Mouse (Mus musculus) CH12.LX (cell line): ENCODE data around the gene Atn1. TPM values are rescaled to one million over a fixed set of nuclear protein-coding genes. Genes with fewer than 3 reads are reported as not detected.
A peak's percentile ranks its signal among the peaks of the same experiment; 100 is the strongest.

Experiments used
- DNase-seq: peaks from one replicate; pipeline ENCODE4 v3.0.0-alpha.2; 2013; ENCODE audit errors: extremely low read depth
- H3K27ac ChIP-seq: 2 replicates; pipeline ENCODE4 v1.5.1; 2012; ENCODE audit warnings: low read depth, mild to moderate bottlenecking, control low read depth, moderate library complexity; ENCODE audit not compliant: insufficient read depth
- H3K27me3 ChIP-seq: replicated peaks from 2 replicates; pipeline ENCODE3; 2012; ENCODE audit warnings: inconsistent platforms
- H3K36me3 ChIP-seq, 2 experiments: replicated peaks in 1 of 2; 2 replicates each; pipeline versions ENCODE3 to v1.6.1; 2012; ENCODE audit warnings: inconsistent platforms in 1 of 2, low read length in 1 of 2, mild to moderate bottlenecking in 1 of 2, mixed read lengths in 1 of 2, moderate library complexity in 1 of 2; ENCODE audit not compliant: control insufficient read depth in 1 of 2, insufficient read depth in 1 of 2
- H3K4me1 ChIP-seq, 2 experiments: 2 replicates each; pipeline ENCODE4 v1.6.1; 2012; ENCODE audit warnings: inconsistent platforms in 1 of 2, moderate library complexity in 1 of 2; ENCODE audit not compliant: insufficient read depth in 2 of 2, control insufficient read depth in 1 of 2
- H3K4me2 ChIP-seq: 2 replicates; pipeline ENCODE4 v1.6.1; 2012; ENCODE audit warnings: low read depth, mild to moderate bottlenecking, control low read depth; ENCODE audit not compliant: poor library complexity, insufficient read depth, severe bottlenecking
- H3K4me3 ChIP-seq, 3 experiments: fragments of 150-350 bp in 1 of 3; sonication (generic) in 1 of 3; replicated peaks in 1 of 3; 2 replicates each; pipeline versions ENCODE3 to v1.5.1; 2011 to 2012; ENCODE audit warnings: low read depth in 2 of 3, low read length in 2 of 3, mild to moderate bottlenecking in 2 of 3, moderate library complexity in 2 of 3, control low read depth in 1 of 3, improper control_type of control experiment in 1 of 3, inconsistent platforms in 1 of 3, mixed read lengths in 1 of 3; ENCODE audit not compliant: poor library complexity in 1 of 3
- H3K79me2 ChIP-seq: replicated peaks from 2 replicates; pipeline ENCODE4 v1.6.1; 2012; ENCODE audit warnings: mild to moderate bottlenecking, moderate library complexity; ENCODE audit not compliant: control insufficient read depth, poor library complexity, insufficient read depth, severe bottlenecking; ENCODE audit errors: extremely low read depth
- H3K9ac ChIP-seq: 2 replicates; pipeline ENCODE4 v1.6.1; 2012; ENCODE audit warnings: low read depth, mild to moderate bottlenecking, control low read depth, moderate library complexity; ENCODE audit not compliant: insufficient read depth
- H3K9me3 ChIP-seq: replicated peaks from 2 replicates; pipeline ENCODE3; 2012; ENCODE audit warnings: low read length, inconsistent platforms, mixed read lengths
- BHLHE40 ChIP-seq: IDR thresholded peaks from 2 replicates; pipeline ENCODE4 v1.6.1; 2011; ENCODE audit warnings: mild to moderate bottlenecking, low read depth, low read length, improper control_type of control experiment
- CHD2 ChIP-seq: IDR thresholded peaks from 2 replicates; pipeline ENCODE4 v1.6.1; 2011; ENCODE audit warnings: low read length, improper control_type of control experiment
- CTCF ChIP-seq, 2 experiments: IDR thresholded peaks in 1 of 2; conservative IDR thresholded peaks in 1 of 2; 2 replicates each; pipeline ENCODE4 v1.5.1; 2011 to 2012; ENCODE audit warnings: low read depth in 2 of 2, low read length in 2 of 2, improper control_type of control experiment in 1 of 2, inconsistent platforms in 1 of 2, mild to moderate bottlenecking in 1 of 2, moderate library complexity in 1 of 2
- ETS1 ChIP-seq: conservative IDR thresholded peaks from 2 replicates; pipeline ENCODE4 v1.6.1; 2012; ENCODE audit warnings: low read depth, mild to moderate bottlenecking, inconsistent platforms, low read length, improper control_type of control experiment, moderate library complexity
- GABPA ChIP-seq: IDR thresholded peaks from 2 replicates; pipeline ENCODE4 v1.6.1; 2012; ENCODE audit warnings: low read depth, low read length, improper control_type of control experiment, inconsistent platforms; ENCODE audit not compliant: insufficient replicate concordance
- HCFC1 ChIP-seq: IDR thresholded peaks from 2 replicates; pipeline ENCODE4 v1.6.1; 2012; ENCODE audit warnings: low read depth, mild to moderate bottlenecking, inconsistent platforms, low read length, improper control_type of control experiment
- IRF4 ChIP-seq: IDR thresholded peaks from 2 replicates; pipeline ENCODE4 v1.6.1; 2014; ENCODE audit warnings: low read depth, mild to moderate bottlenecking, inconsistent platforms, low read length, improper control_type of control experiment
- KAT2A ChIP-seq: IDR thresholded peaks from 2 replicates; pipeline ENCODE4 v1.6.1; 2012; ENCODE audit warnings: low read length, improper control_type of control experiment, inconsistent platforms; ENCODE audit not compliant: insufficient replicate concordance
- MAFK ChIP-seq: IDR thresholded peaks from 2 replicates; pipeline ENCODE4 v1.6.1; 2011; ENCODE audit warnings: low read length, improper control_type of control experiment; ENCODE audit not compliant: insufficient replicate concordance
- MAX ChIP-seq: IDR thresholded peaks from 2 replicates; pipeline ENCODE4 v1.6.1; 2011; ENCODE audit warnings: low read length, improper control_type of control experiment
- MAZ ChIP-seq: IDR thresholded peaks from 2 replicates; pipeline ENCODE4 v1.6.1; 2012; ENCODE audit warnings: low read depth, mild to moderate bottlenecking, inconsistent platforms, low read length, improper control_type of control experiment, moderate library complexity
- MEF2A ChIP-seq: IDR thresholded peaks from 2 replicates; pipeline ENCODE4 v1.6.1; 2014; ENCODE audit warnings: low read depth, mild to moderate bottlenecking, inconsistent platforms, low read length, improper control_type of control experiment, borderline replicate concordance
- MXI1 ChIP-seq: IDR thresholded peaks from 2 replicates; pipeline ENCODE4 v1.6.1; 2011; ENCODE audit warnings: mild to moderate bottlenecking, low read depth, low read length, improper control_type of control experiment
- NELFE ChIP-seq: IDR thresholded peaks from 2 replicates; pipeline ENCODE4 v1.6.1; 2011; ENCODE audit warnings: low read depth, low read length, improper control_type of control experiment
- NRF1 ChIP-seq: IDR thresholded peaks from 2 replicates; pipeline ENCODE4 v1.6.1; 2014; ENCODE audit warnings: low read depth, mild to moderate bottlenecking, inconsistent platforms, low read length, improper control_type of control experiment, moderate library complexity
- PAX5 ChIP-seq: IDR thresholded peaks from 2 replicates; pipeline ENCODE4 v1.6.1; 2012; ENCODE audit warnings: low read length, inconsistent platforms, mixed read lengths
- POLR2A ChIP-seq: IDR thresholded peaks from 2 replicates; pipeline ENCODE4 v1.6.1; 2011; ENCODE audit warnings: low read depth, mild to moderate bottlenecking, improper control_type of control experiment, low read length
- RAD21 ChIP-seq: IDR thresholded peaks from 2 replicates; pipeline ENCODE4 v1.6.1; 2011; ENCODE audit warnings: low read depth, mild to moderate bottlenecking, low read length, improper control_type of control experiment, moderate library complexity
- SIN3A ChIP-seq: IDR thresholded peaks from 2 replicates; pipeline ENCODE4 v1.6.1; 2012; ENCODE audit warnings: low read length, improper control_type of control experiment, inconsistent platforms
- TCF12 ChIP-seq: IDR thresholded peaks from 2 replicates; pipeline ENCODE4 v1.6.1; 2014; ENCODE audit warnings: low read depth, mild to moderate bottlenecking, inconsistent platforms, low read length, improper control_type of control experiment
- UBTF ChIP-seq: IDR thresholded peaks from 2 replicates; pipeline ENCODE4 v1.6.1; 2012; ENCODE audit warnings: low read depth, mild to moderate bottlenecking, inconsistent platforms, low read length, improper control_type of control experiment, moderate library complexity
- USF1 ChIP-seq: IDR thresholded peaks from 2 replicates; pipeline ENCODE4 v1.6.1; 2014; ENCODE audit warnings: low read depth, mild to moderate bottlenecking, inconsistent platforms, low read length, improper control_type of control experiment
- ZC3H11A ChIP-seq: IDR thresholded peaks from 2 replicates; pipeline ENCODE4 v1.6.1; 2012; ENCODE audit warnings: low read depth, mild to moderate bottlenecking, inconsistent platforms, low read length, improper control_type of control experiment
- ZMIZ1 ChIP-seq: IDR thresholded peaks from 2 replicates; pipeline ENCODE4 v1.6.1; 2012; ENCODE audit warnings: low read depth, mild to moderate bottlenecking, inconsistent platforms, low read length, improper control_type of control experiment
- ZNF384 ChIP-seq: IDR thresholded peaks from 2 replicates; pipeline ENCODE4 v1.6.1; 2012; ENCODE audit warnings: low read depth, low read length, improper control_type of control experiment, inconsistent platforms
- dilution Hi-C: fragments of 300-500 bp; cut with MboI; formaldehyde crosslinking; loops from 2 replicates; pipeline ENCODE4 v1.14.3; 2020; ENCODE audit warnings: low sequenced_read_pairs; ENCODE audit not compliant: extremely low pct_unique_long_range_greater_than_20kb, extremely low pct_ligation_motif_present
- in situ Hi-C: fragments of 300-500 bp; cut with MboI; formaldehyde crosslinking; loops from 3 replicates; pipeline ENCODE4 v1.14.3; 2019; ENCODE audit warnings: low sequenced_read_pairs, low pct_ligation_motif_present, low pct_unique_long_range_greater_than_20kb, mixed read lengths
- polyA plus RNA-seq: library from polyadenylated mRNA; unstranded; fragments of >175 nt; gene quantifications from 2 replicates; pipeline ENCODE4 v1.2.1, GENCODE M21; 2012; ENCODE audit warnings: low read depth; ENCODE audit not compliant: insufficient read length
- total RNA-seq, 2 experiments: library from RNA; depleted of rRNA; stranded (reverse); fragments of 300-350 nt in 1 of 2; fragments of >200 nt in 1 of 2; gene quantifications; 2 replicates each; pipeline ENCODE4 v1.2.3; 2012 to 2014

The Atn1 gene
- total and polyA plus RNA-seq, 3 experiments, result 1.7 to 35.1 (median 4.6) TPM

GRCm38 (mm10) chr6:124770013-124770412 is 13.7 kb upstream of the Atn1 start:
- TF ChIP-seq GABPA, result no peak
- TF ChIP-seq ZNF384, result no peak
- 0 out of 2 replicates have a peak, but pooled peaks have one; percentile 36 for TF ChIP-seq CHD2
- TF ChIP-seq RAD21, result no peak
- TF ChIP-seq PAX5, result no peak
- peaks cover 19% of the 10 kb centered on the region for H3K27me3 ChIP-seq
- H3K9ac ChIP-seq, result peak overlapping the region; percentile 86; the same call in 1 of the 2 replicates
- dilution Hi-C loops, result no loop called here
- H3K79me2 ChIP-seq, result no peaks in the 10 kb centered on the region
- DNase-seq, result no peak
- H3K4me2 ChIP-seq, result no peak overlapping the region
- H3K9me3 ChIP-seq, result no peaks in the 10 kb centered on the region
- no peak overlapping the region for H3K27ac ChIP-seq
- in situ Hi-C loops, result no loop called here
- peaks cover 7 to 33% of the 10 kb centered on the region in 2 experiments for H3K4me1 ChIP-seq
- H3K4me3 ChIP-seq, result peak overlapping the region; percentile 40 to 98 (median 67)
- H3K36me3 ChIP-seq, result peaks cover 15 to 27% of the 10 kb centered on the region in 2 experiments

- Histone ChIP-seq H3K9me3 (no peaks in the 10 kb centered on the region), H3K27ac (peak within 1 kb of the TSS; percentile 76), H3K4me2 (peak within 1 kb of the TSS; percentile 80), H3K27me3 (peaks cover 15% of the 10 kb centered on the region), H3K9ac (peak within 1 kb of the TSS; percentile 86), H3K36me3 (peaks cover 16 to 31% of the 10 kb centered on the region in 2 experiments), H3K79me2 (no peaks in the 10 kb centered on the region)
- dilution Hi-C loops, result no loop called here
- DNase-seq, result peak; percentile 71
- TF ChIP-seq NELFE, result 0 out of 2 replicates have a peak, but pooled peaks have one; percentile 17
- TF ChIP-seq BHLHE40, result peak; percentile 80
- TF ChIP-seq MEF2A, result no peak
- peak; percentile 71; the same call in 1 of the 2 replicates for TF ChIP-seq TCF12
- TF ChIP-seq MAX, result no peak
- TF ChIP-seq UBTF, result peak; percentile 82; the same call in 1 of the 2 replicates
- no peak for TF ChIP-seq ZC3H11A
- no peak for TF ChIP-seq PAX5
- peak; percentile 70 for TF ChIP-seq USF1
- TF ChIP-seq ZMIZ1, result no peak; the same call in 1 of the 2 replicates
- TF ChIP-seq MAZ, result peak; percentile 70
- TF ChIP-seq IRF4, result peak; percentile 64; the same call in 1 of the 2 replicates
- no peak; the same call in 1 of the 2 replicates for TF ChIP-seq SIN3A
- peak; percentile 69 for TF ChIP-seq MXI1
- no peak for TF ChIP-seq KAT2A
- no peak for TF ChIP-seq HCFC1
- TF ChIP-seq ETS1, result peak; percentile 62
- TF ChIP-seq ZNF384, result no peak
- peak; percentile 34; the same call in 1 of the 2 replicates for TF ChIP-seq NRF1
- peak; percentile 41; the same call in 1 of the 2 replicates for TF ChIP-seq POLR2A
- peak; percentile 64 for TF ChIP-seq CHD2
- no peak for TF ChIP-seq MAFK
- TF ChIP-seq CTCF (conservative IDR thresholded peaks at IDR 0.05 in 1 of 2, IDR thresholded peaks at IDR 0.05 in 1 of 2; ENCODE audit: low read depth in 2 of 2, low read length in 2 of 2), result no peak
- no peak for TF ChIP-seq RAD21
- TF ChIP-seq, all 38 proteins: peak for 12
- H3K4me3 ChIP-seq, result peak within 1 kb of the TSS; percentile 67 to 98 (median 88)
- peaks cover 7 to 33% of the 10 kb centered on the region in 2 experiments for H3K4me1 ChIP-seq
- in situ Hi-C loops, result no loop called here
These were observed 12.9 kb upstream of the Atn1 start, which contains the start of gene Eno2 for GRCm38 (mm10) chr6:124769101-124769765. TSS of gene Eno2 (minus strand) at chr6:124769673.
